Mouse (Mus musculus) E14TG2a.4 (cell line): ENCODE results near the gene Pbld2.

ENCODE experiments used
- CTCF ChIP-seq: conservative IDR thresholded peaks from 2 replicates; pipeline ENCODE4 v1.5.1; 2014; ENCODE audit warnings: low read length
- NANOG ChIP-seq: IDR thresholded peaks from 2 replicates; pipeline ENCODE4 v1.6.1; 2014; ENCODE audit warnings: borderline replicate concordance, low read length, mixed read lengths
- POU5F1 ChIP-seq: IDR thresholded peaks from 2 replicates; pipeline ENCODE4 v1.6.1; 2014; ENCODE audit warnings: low read length, borderline replicate concordance

DNA sequence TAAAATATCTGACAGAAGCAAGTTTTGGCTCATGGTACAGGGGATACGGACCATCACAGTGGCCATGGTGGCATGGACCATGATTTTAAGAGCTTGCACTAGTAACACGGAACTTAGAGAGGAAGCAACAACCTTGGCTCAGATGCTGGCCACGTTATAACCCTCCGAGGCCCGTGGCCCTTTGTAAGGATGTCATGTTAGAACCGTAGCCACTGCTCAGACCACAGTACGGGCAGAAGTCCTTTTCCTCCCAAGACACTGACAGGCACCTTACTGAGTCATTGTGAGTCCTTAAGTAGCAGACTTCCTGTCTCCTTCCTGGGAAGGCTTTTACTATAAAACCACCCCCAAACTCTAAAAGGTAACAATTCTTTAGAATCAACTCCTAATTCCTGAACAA lies 27.2 kb downstream of the Pbld2 start:
- TF ChIP-seq CTCF: no peak
- no peak for TF ChIP-seq POU5F1
- no peak for TF ChIP-seq NANOG
